Mouse (Mus musculus): ENCODE data around the gene Itgam. TPM values are rescaled to one million over a fixed set of nuclear protein-coding genes. Genes with fewer than 3 reads are reported as not detected.
"Not testable (repeated sequence)": the region's sequence is repeated elsewhere in the genome, so short reads cannot be mapped to it uniquely, and the experiment has no call there.

Itgam gene
- polyA plus RNA-seq, 1 experiment from 2014 or later, result 0.91 TPM

- Histone ChIP-seq H3K27me3 (ENCODE audit: control insufficient read depth, insufficient read depth, low read length) (no peaks in the 10 kb centered on the region), H3K9me3 (replicated peaks; ENCODE audit: control insufficient read depth, low read length) (no peaks in the 10 kb centered on the region), H3K27ac (replicated peaks; ENCODE audit: low read depth, low read length) (no peak overlapping the region), H3K4me3 (ENCODE audit: low read depth, low read length) (no peak overlapping the region), H3K4me1 (ENCODE audit: control insufficient read depth, insufficient read depth, low read length) (no peaks in the 10 kb centered on the region), H3K9ac (replicated peaks; ENCODE audit: low read length) (no peak overlapping the region), H3K4me2 (ENCODE audit: low read depth, low read length) (no peak overlapping the region), H3K36me3 (replicated peaks; ENCODE audit: control insufficient read depth, insufficient read depth, low read depth, low read length) (no peaks in the 10 kb centered on the region)
- DNase-seq (ENCODE audit: low spot score), result no peak
- 87% methylated on average over 6 of the region's 6 CpGs for WGBS
- no peak for ATAC-seq (replicated peaks; ENCODE audit: insufficient number of reproducible peaks, low FRiP score, low TSS enrichment, low read depth)
Measured at GRCm38 (mm10) chr7:128139611-128140010, 77.2 kb downstream of the Itgam start.

GRCm38 (mm10) chr7:128150970-128151369 is 88.5 kb downstream of the Itgam start:
- 87% methylated on average over 8 of the region's 8 CpGs for WGBS
- Histone ChIP-seq H3K4me3 (ENCODE audit: low read depth, low read length) (no peak overlapping the region), H3K36me3 (replicated peaks; ENCODE audit: control insufficient read depth, insufficient read depth, low read depth, low read length) (no peaks in the 10 kb centered on the region)

GRCm38 (mm10) chr7:128154076-128154475 is 91.6 kb downstream of the Itgam start, which contains the start of gene Itgad:
Gene Itgad (plus strand): TSS chr7:128154376.
- no peak within 1 kb of the TSS for H3K27ac ChIP-seq (replicated peaks; ENCODE audit: low read depth, low read length)
- no peaks in the 10 kb centered on the region for H3K9me3 ChIP-seq (replicated peaks; ENCODE audit: control insufficient read depth, low read length)
- H3K36me3 ChIP-seq (replicated peaks; ENCODE audit: control insufficient read depth, insufficient read depth, low read depth, low read length), result no peaks in the 10 kb centered on the region
- H3K9ac ChIP-seq (replicated peaks; ENCODE audit: low read length), result no peak within 1 kb of the TSS
- ATAC-seq (replicated peaks; ENCODE audit: insufficient number of reproducible peaks, low FRiP score, low TSS enrichment, low read depth) (no peak), DNase-seq (ENCODE audit: low spot score) (no peak)
- H3K27me3 ChIP-seq (ENCODE audit: control insufficient read depth, insufficient read depth, low read length), result no peaks in the 10 kb centered on the region
- H3K4me1 ChIP-seq (ENCODE audit: control insufficient read depth, insufficient read depth, low read length), result no peaks in the 10 kb centered on the region
- 92% methylated on average over 21 of the region's 21 CpGs for WGBS
- no peak within 1 kb of the TSS for H3K4me2 ChIP-seq (ENCODE audit: low read depth, low read length)
- H3K4me3 ChIP-seq (ENCODE audit: low read depth, low read length), result no peak within 1 kb of the TSS

More at GRCm38 (mm10) chr7:128150970-128151369, 88.5 kb downstream of the Itgam start:
- Histone ChIP-seq H3K27me3 (ENCODE audit: control insufficient read depth, insufficient read depth, low read length) (no peaks in the 10 kb centered on the region), H3K4me1 (ENCODE audit: control insufficient read depth, insufficient read depth, low read length) (no peaks in the 10 kb centered on the region), H3K9me3 (replicated peaks; ENCODE audit: control insufficient read depth, low read length) (no peaks in the 10 kb centered on the region), H3K4me2 (ENCODE audit: low read depth, low read length) (no peak overlapping the region), H3K9ac (replicated peaks; ENCODE audit: low read length) (no peak overlapping the region), H3K27ac (replicated peaks; ENCODE audit: low read depth, low read length) (no peak overlapping the region)
- DNase-seq (ENCODE audit: low spot score), result no peak
- no peak for ATAC-seq (replicated peaks; ENCODE audit: insufficient number of reproducible peaks, low FRiP score, low TSS enrichment, low read depth)

DNA sequence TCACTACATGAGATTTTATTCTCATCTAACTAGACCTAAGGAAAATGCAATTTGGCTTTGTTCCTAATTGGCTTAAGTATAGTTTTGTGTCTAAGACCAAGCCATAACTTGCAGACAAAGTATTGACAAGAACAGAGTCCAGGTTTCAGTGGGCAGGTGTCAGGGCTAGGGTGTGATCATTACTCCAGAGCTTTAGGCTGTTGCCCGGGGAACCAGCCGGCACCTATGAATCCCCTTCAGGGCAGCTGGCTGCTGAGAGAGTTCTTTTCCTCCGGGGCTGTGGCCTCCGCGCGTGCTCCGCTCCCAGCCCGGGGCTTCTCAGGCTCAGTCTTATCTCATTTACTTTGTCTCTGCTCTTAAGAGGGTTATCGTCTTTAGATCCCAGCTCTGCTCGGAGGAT is 92.5 kb downstream of the Itgam start:
- ATAC-seq (replicated peaks; ENCODE audit: insufficient number of reproducible peaks, low FRiP score, low TSS enrichment, low read depth) (no peak), DNase-seq (ENCODE audit: low spot score) (no peak)
- no peaks in the 10 kb centered on the region for H3K27me3 ChIP-seq (ENCODE audit: control insufficient read depth, insufficient read depth, low read length)
- H3K4me2 ChIP-seq (ENCODE audit: low read depth, low read length), result no peak overlapping the region
- no peak overlapping the region for H3K4me3 ChIP-seq (ENCODE audit: low read depth, low read length)
- H3K9me3 ChIP-seq (replicated peaks; ENCODE audit: control insufficient read depth, low read length), result no peaks in the 10 kb centered on the region
- H3K36me3 ChIP-seq (replicated peaks; ENCODE audit: control insufficient read depth, insufficient read depth, low read depth, low read length), result no peaks in the 10 kb centered on the region
- 74% methylated on average over 10 of the region's 10 CpGs for WGBS
- H3K9ac ChIP-seq (replicated peaks; ENCODE audit: low read length), result no peak overlapping the region
- no peaks in the 10 kb centered on the region for H3K4me1 ChIP-seq (ENCODE audit: control insufficient read depth, insufficient read depth, low read length)
- no peak overlapping the region for H3K27ac ChIP-seq (replicated peaks; ENCODE audit: low read depth, low read length)

- WGBS, result 80% methylated on average over 8 of the region's 8 CpGs
- H3K36me3 ChIP-seq (replicated peaks; ENCODE audit: control insufficient read depth, insufficient read depth, low read depth, low read length); H3K27me3 ChIP-seq (ENCODE audit: control insufficient read depth, insufficient read depth, low read length); H3K27ac ChIP-seq (replicated peaks; ENCODE audit: low read depth, low read length); H3K9me3 ChIP-seq (replicated peaks; ENCODE audit: control insufficient read depth, low read length); H3K9ac ChIP-seq (replicated peaks; ENCODE audit: low read length); H3K4me1 ChIP-seq (ENCODE audit: control insufficient read depth, insufficient read depth, low read length); H3K4me3 ChIP-seq (ENCODE audit: low read depth, low read length); DNase-seq (ENCODE audit: low spot score); H3K4me2 ChIP-seq (ENCODE audit: low read depth, low read length); ATAC-seq (replicated peaks; ENCODE audit: insufficient number of reproducible peaks, low FRiP score, low TSS enrichment, low read depth): not testable (repeated sequence)
Measured at GRCm38 (mm10) chr7:128158688-128159354, 96.4 kb downstream of the Itgam start.

GRCm38 (mm10) chr7:128164001-128164400 is 101.6 kb downstream of the Itgam start:
- no peaks in the 10 kb centered on the region for H3K9me3 ChIP-seq (replicated peaks; ENCODE audit: control insufficient read depth, low read length)
- no peak overlapping the region for H3K4me3 ChIP-seq (ENCODE audit: low read depth, low read length)
- H3K36me3 ChIP-seq (replicated peaks; ENCODE audit: control insufficient read depth, insufficient read depth, low read depth, low read length), result no peaks in the 10 kb centered on the region
- no peaks in the 10 kb centered on the region for H3K4me1 ChIP-seq (ENCODE audit: control insufficient read depth, insufficient read depth, low read length)
- 96% methylated on average over 4 of the region's 4 CpGs for WGBS
- DNase-seq (ENCODE audit: low spot score) (no peak), ATAC-seq (replicated peaks; ENCODE audit: insufficient number of reproducible peaks, low FRiP score, low TSS enrichment, low read depth) (no peak)
- no peak overlapping the region for H3K9ac ChIP-seq (replicated peaks; ENCODE audit: low read length)
- H3K27me3 ChIP-seq (ENCODE audit: control insufficient read depth, insufficient read depth, low read length), result no peaks in the 10 kb centered on the region
- H3K4me2 ChIP-seq (ENCODE audit: low read depth, low read length), result no peak overlapping the region
- no peak overlapping the region for H3K27ac ChIP-seq (replicated peaks; ENCODE audit: low read depth, low read length)

DNA sequence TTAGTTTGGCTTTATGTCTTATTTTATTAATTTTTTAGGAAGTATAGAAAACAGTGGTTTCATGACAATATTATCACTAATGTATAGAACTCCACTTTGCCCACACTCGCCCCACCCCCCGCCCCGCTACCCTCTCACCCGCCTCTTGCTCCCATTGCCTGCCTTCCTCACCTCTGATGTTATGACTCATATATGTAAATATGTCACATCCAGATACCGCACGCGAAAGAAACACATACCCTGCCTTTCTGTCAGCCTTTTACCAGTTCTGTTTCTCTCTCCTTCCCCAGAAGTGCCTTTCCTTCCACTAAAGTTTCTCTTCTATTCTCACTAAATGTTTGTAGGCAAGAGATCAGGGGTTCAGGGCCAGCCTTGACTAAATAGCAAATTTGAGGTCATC is 104.0 kb downstream of the Itgam start:
- Histone ChIP-seq H3K9ac (replicated peaks; ENCODE audit: low read length) (no peak overlapping the region), H3K9me3 (replicated peaks; ENCODE audit: control insufficient read depth, low read length) (no peaks in the 10 kb centered on the region), H3K4me1 (ENCODE audit: control insufficient read depth, insufficient read depth, low read length) (no peaks in the 10 kb centered on the region), H3K27ac (replicated peaks; ENCODE audit: low read depth, low read length) (no peak overlapping the region), H3K4me2 (ENCODE audit: low read depth, low read length) (no peak overlapping the region), H3K36me3 (replicated peaks; ENCODE audit: control insufficient read depth, insufficient read depth, low read depth, low read length) (no peaks in the 10 kb centered on the region), H3K27me3 (ENCODE audit: control insufficient read depth, insufficient read depth, low read length) (no peaks in the 10 kb centered on the region), H3K4me3 (ENCODE audit: low read depth, low read length) (no peak overlapping the region)
- WGBS, result 83% methylated on average over 7 of the region's 7 CpGs
- DNase-seq (ENCODE audit: low spot score), result no peak
- ATAC-seq (replicated peaks; ENCODE audit: insufficient number of reproducible peaks, low FRiP score, low TSS enrichment, low read depth), result no peak
